Mouse (Mus musculus) bone marrow, adult 2 months (tissue): ENCODE measurements around the gene Gm27021.

ENCODE experiments used
- CTCF ChIP-seq: fragments of 200-500 bp; IDR thresholded peaks from 2 replicates; pipeline ENCODE4 v1.5.1; 2011; ENCODE audit warnings: low read length, control low read depth; ENCODE audit not compliant: control insufficient read depth, insufficient read depth
- POLR2A ChIP-seq: fragments of 200-500 bp; IDR thresholded peaks from 2 replicates; pipeline ENCODE4 v1.6.1; 2011; ENCODE audit warnings: low read depth, mild to moderate bottlenecking, control low read depth, low read length, borderline replicate concordance; ENCODE audit not compliant: control insufficient read depth

- no peak for TF ChIP-seq CTCF
- TF ChIP-seq POLR2A: no peak
Measured at GRCm38 (mm10) chr8:120657415-120657814, 10.5 kb downstream of the Gm27021 start.
